Mouse (Mus musculus): ENCODE measurements around the gene Chuk.
"Not testable (repeated sequence)": the region's sequence is repeated elsewhere in the genome, so short reads cannot be mapped to it uniquely, and the experiment has no call there.

The Chuk gene

GRCm38 (mm10) chr19:44106831-44107660 lies at the start of gene Chuk:
TSS of gene Chuk (minus strand) at chr19:44107480.
- peak; percentile 99 for ATAC-seq (ENCODE audit: insufficient number of reproducible peaks, low FRiP score, low TSS enrichment)

- ATAC-seq (ENCODE audit: insufficient number of reproducible peaks, low FRiP score, low TSS enrichment), result no peak
Observed at GRCm38 (mm10) chr19:44157005-44157404, 49.7 kb upstream of the Chuk start.

- no peak for ATAC-seq (ENCODE audit: insufficient number of reproducible peaks, low FRiP score, low TSS enrichment)
Observed at GRCm38 (mm10) chr19:44153781-44154180, 46.5 kb upstream of the Chuk start.

DNA sequence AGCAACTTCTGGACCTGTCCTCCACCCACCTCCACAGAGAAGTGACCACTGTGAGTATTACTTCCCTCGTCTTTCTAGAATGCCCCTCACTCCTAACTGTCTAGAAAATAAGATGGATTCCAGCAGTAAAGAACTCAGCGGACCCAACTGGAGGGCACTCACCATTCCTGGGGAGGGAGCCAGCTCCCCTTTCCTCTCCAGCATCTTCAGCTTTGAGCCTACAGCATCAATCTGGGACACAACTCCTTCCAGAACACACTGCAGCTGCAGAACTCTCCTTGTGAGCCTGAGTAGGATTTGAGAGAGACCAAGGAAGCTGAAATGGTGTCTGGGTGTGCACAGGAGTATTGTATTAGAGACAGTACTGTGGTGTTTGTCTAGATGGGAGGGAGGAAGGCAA lies 41.7 kb upstream of the Chuk start:
- no peak for ATAC-seq (ENCODE audit: insufficient number of reproducible peaks, low FRiP score, low TSS enrichment)

- ATAC-seq (ENCODE audit: insufficient number of reproducible peaks, low FRiP score, low TSS enrichment), result no peak
Observed at GRCm38 (mm10) chr19:44148345-44148744, 41.1 kb upstream of the Chuk start.

DNA sequence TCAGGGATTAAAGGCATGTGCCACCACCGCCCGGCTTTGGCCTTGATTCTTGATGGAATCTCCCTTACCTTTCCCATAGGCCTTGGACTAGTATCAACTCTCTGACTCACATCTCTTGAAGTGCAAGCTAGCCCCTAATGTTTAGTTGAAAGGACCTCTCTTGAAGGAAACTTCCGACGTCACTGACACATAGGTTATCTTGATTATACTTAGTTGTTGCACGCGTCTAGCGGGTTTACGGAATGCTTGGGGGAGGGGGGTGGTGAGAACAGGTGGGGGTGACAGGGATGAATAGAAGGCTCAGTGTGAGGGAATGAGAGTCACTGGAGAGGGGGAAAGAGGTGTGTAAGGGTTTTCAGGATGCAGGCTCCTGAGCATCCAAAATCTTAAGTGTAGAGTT lies 39.7 kb upstream of the Chuk start:
- ATAC-seq (ENCODE audit: insufficient number of reproducible peaks, low FRiP score, low TSS enrichment), result no peak

GRCm38 (mm10) chr19:44146568-44146879 lies 39.2 kb upstream of the Chuk start:
- ATAC-seq (ENCODE audit: insufficient number of reproducible peaks, low FRiP score, low TSS enrichment), result peak; percentile 38; the same call in 1 of the 2 replicates

GRCm38 (mm10) chr19:44145702-44146567 lies 38.7 kb upstream of the Chuk start, which contains the start of gene Bloc1s2:
TSS of gene Bloc1s2 (minus strand) at chr19:44146446.
- peak; percentile 88 for ATAC-seq (ENCODE audit: insufficient number of reproducible peaks, low FRiP score, low TSS enrichment)

- no peak for ATAC-seq (ENCODE audit: insufficient number of reproducible peaks, low FRiP score, low TSS enrichment)
Observed at GRCm38 (mm10) chr19:44144366-44144765, 37.1 kb upstream of the Chuk start.

DNA sequence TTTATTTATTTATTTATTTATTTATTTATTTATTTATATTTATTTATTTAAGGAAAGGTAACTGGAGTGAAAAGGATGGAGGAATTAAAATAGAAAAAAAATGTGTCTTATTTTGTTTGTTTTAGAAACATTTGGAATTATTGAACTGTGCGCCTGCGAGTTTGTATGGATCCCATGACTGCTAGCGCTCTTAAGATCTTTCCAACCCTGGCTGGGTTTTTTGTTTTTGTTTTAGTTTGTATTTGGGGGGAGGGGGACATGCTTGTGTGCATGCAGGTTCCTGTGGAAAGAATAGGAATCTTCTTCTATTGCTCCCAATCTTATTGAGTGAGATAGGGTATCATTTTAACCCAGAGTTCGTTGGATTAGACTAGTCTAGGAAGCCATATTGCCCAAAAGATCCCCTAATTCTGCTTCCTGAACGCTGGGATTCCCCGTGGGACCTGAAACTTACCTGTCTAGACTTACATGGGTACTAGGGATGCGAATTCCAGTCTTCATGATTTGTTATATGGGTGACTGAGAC lies 28.7 kb upstream of the Chuk start:
- ATAC-seq (ENCODE audit: insufficient number of reproducible peaks, low FRiP score, low TSS enrichment), result no peak

- peak; percentile 70 for ATAC-seq (ENCODE audit: insufficient number of reproducible peaks, low FRiP score, low TSS enrichment)
Observed at GRCm38 (mm10) chr19:44135072-44135959, 28.0 kb upstream of the Chuk start, which contains the start of gene Cwf19l1. TSS of gene Cwf19l1 (minus strand) at chr19:44135876.

DNA sequence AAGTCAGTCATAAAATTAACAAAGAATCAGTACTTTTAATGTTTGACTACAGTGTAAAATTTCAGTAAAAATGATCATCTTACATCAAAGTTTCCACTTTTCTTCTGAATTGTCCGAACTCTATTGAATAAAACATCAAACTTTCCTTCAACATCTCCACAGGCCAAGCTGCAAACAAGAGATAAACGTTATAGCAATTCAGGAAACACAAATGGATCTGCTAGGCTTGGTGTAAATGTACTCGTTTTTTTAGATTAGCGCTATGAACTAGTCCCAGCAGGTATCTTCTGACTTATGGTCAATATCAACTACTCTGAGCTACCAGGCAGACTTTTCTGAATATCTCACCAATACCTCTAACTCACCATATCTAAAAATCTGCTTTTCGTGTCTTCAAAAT lies 25.6 kb upstream of the Chuk start:
- ATAC-seq (ENCODE audit: insufficient number of reproducible peaks, low FRiP score, low TSS enrichment), result no peak

DNA sequence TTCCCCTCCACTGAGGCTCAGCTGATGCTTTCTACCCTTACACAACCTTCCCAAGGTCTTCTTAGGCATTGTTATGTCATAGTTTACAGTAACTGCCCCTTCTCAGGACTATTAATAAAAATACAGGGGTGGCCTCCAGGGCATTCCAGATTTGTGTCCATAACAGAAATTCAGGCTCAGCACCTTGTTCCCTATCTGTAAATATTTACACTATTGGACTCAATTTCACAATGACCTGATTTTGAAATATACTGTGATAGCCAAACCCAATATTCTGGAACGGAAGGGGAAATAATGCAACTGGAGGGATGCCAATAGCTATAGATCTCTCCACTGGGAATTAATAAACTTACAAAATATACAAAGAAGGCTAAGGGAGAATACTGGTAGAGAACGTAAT lies 21.3 kb upstream of the Chuk start:
- no peak for ATAC-seq (ENCODE audit: insufficient number of reproducible peaks, low FRiP score, low TSS enrichment)

DNA sequence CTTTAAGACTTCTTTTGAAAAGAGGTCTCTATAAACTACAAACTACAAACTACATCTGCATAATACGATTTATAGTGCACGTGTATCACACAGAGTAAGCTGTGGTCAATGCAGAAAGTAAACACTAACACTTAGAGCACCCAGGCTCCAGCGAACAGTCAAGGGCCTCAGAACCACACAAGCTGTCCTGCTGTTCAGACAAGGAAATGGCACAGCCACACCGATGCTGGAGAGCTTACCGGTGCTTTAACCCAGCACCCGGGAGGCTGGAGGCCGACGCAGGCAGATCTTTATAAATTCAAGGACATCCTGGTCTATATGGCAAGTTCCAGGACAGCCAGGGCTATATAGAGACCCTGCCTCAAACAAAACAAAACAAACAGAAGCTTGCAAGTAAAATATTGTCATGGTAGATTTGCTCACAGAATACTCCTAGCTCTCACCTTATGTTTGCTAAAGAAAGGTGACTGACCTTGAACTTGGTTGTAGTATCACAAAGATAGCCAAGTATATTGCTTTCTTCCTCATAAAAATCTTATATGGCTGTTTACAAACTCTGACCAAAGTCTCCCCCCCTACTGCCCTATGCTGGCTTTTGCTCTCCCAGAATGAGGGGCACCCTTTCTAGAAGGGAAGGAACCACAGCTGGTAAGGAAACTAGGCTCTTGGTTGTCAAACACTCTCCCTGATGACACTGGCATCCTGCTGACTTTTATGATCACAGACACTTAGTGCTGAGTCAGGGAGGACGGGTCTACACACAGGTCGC lies 20.6 kb upstream of the Chuk start:
- no peak for ATAC-seq (ENCODE audit: insufficient number of reproducible peaks, low FRiP score, low TSS enrichment)

- no peak for ATAC-seq (ENCODE audit: insufficient number of reproducible peaks, low FRiP score, low TSS enrichment)
Observed at GRCm38 (mm10) chr19:44121137-44121536, 13.9 kb upstream of the Chuk start.

DNA sequence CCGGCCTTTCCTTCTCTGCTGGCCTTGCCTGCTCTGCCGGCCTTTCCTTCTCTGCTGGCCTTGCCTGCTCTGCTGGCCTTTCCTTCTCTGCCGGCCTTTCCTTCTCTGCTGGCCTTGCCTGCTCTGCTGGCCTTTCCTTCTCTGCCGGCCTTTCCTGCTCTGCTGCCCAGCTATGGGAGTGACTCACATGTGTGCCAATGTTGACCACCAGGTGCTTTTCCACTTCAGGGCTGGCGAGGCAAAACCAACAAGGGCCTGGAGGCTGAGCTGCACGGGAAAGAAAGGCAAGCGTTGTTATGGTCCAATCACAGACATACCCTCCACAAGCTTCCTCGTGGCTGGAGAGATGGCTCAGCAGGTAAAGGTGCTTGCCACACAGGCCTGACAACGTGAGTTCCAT lies 13.4 kb upstream of the Chuk start:
- not testable (repeated sequence) for ATAC-seq (ENCODE audit: insufficient number of reproducible peaks, low FRiP score, low TSS enrichment)

DNA sequence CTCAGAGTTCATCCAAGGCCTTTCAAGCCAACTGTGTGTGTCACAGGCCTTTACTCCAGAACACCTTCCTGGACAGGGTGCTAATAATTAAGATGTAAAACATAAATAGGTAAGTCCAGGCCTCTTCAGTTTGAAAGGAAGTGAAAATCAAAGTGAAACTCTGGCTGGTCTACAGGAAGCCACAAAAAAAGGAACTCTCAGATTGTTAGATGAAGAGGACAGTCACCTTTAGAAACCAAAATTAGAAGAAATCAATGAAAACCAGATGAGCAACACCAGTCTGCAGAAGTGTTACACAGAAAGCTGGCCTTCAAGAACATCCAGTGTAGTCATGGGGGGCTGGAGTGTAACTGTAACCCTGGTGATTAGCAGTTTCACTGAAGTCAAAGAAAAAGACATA lies 10.5 kb upstream of the Chuk start:
- ATAC-seq (ENCODE audit: insufficient number of reproducible peaks, low FRiP score, low TSS enrichment), result no peak

DNA sequence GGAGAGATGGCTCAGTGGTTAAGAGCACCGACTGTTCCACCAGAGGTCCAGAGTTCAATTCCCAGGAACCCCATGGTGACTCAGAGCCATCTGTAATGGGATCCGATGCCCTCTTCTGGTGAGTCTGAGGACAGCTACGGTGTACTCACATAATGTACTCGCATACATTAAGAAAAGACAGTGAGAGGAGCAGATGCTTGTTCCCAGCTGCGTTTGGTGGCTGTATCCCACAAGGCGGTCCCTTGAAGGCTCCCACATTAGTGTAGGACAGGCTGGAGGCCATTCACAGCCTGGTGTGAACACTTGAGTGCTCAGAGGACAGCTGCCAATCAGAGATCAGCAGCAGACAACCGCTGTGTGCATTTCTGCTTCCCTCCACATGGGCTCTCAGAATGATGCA lies 4.4 kb upstream of the Chuk start:
- no peak for ATAC-seq (ENCODE audit: insufficient number of reproducible peaks, low FRiP score, low TSS enrichment)

DNA sequence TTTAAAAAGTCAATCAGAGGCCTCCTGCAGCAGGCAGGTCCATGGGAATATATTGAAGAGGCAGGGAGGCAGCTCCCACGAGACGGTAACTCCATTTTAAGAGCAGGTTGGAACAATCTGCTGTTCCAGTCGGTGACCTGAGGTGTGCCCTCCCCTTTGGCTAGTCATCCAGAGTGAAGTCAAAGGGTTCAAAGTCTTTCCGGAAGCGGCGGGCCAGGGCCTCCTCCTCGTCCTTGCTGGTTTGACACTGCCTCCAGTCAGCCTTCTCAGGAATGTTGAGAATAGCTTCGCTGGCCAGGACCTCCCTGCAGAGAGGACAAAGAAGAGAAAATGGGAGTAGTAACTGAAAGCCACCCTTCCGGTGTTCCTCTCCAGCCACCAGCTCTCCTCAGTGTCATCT lies 3.1 kb upstream of the Chuk start:
- ATAC-seq (ENCODE audit: insufficient number of reproducible peaks, low FRiP score, low TSS enrichment), result no peak
